Mouse (Mus musculus) lung, adult 2 months (tissue): ENCODE results near the gene Zmiz2. TPM values are rescaled to one million over a fixed set of nuclear protein-coding genes. Genes with fewer than 3 reads are reported as not detected.
"Not testable (repeated sequence)": the region's sequence is repeated elsewhere in the genome, so short reads cannot be mapped to it uniquely, and the experiment has no call there.

Experiments used
- DNase-seq: peaks from one replicate; pipeline ENCODE4 v3.0.0; 2022
- H3K4me1 ChIP-seq: fragments of 200-500 bp; 2 replicates; pipeline ENCODE4 v1.6.1; 2011; ENCODE audit warnings: low read length; ENCODE audit not compliant: control insufficient read depth, insufficient read depth
- H3K4me3 ChIP-seq: fragments of 200-500 bp; replicated peaks from 2 replicates; pipeline ENCODE3; 2011; ENCODE audit warnings: low read depth, mild to moderate bottlenecking, control low read depth, low read length; ENCODE audit errors: extremely low read depth
- CTCF ChIP-seq: fragments of 200-500 bp; IDR thresholded peaks from 2 replicates; pipeline ENCODE4 v1.5.1; 2011; ENCODE audit warnings: mild to moderate bottlenecking, low read length, control low read depth; ENCODE audit not compliant: insufficient read depth
- POLR2A ChIP-seq: fragments of 200-500 bp; IDR thresholded peaks from 2 replicates; pipeline ENCODE4 v1.6.1; 2011; ENCODE audit warnings: low read depth, mild to moderate bottlenecking, control low read depth, low read length, borderline replicate concordance; ENCODE audit errors: extremely low read depth
- WGBS: fragments of 180-500 bp; shearing (Covaris S2); methylation state at CpG from one replicate; pipeline ENCODE4 v1.1.7; 2018; 5-methylcytosine and 5-hydroxymethylcytosine counted together
- polyA plus RNA-seq: library from polyadenylated mRNA; depleted of rRNA; stranded (reverse); fragments of >200 nt; gene quantifications from 2 replicates; pipeline ENCODE4 v1.2.3, GENCODE M21; 2012

Gene Zmiz2
- polyA plus RNA-seq, 1 experiment: 58.5 TPM

DNA sequence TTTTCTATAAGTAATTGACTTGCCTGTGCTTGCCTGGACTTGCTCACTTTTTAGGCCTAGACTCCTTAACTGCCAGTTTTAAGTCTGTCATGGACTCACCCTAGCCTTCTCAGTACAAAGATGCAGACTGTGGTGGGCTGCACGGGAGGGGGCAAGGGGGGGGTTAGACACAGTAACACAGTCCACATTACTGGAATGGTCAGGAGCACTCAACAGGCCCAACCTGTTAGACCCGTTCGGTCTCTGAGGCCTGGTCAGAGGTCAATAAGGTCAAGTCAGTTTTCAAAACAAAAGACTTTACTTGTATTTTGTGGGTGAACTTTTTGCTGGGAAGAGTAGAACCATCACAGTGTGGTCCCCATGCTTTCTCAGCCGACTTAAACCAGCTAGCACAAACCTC is 21.7 kb upstream of the Zmiz2 start:
- DNase-seq: no peak
- Histone ChIP-seq H3K4me1 (no peaks in the 10 kb centered on the region), H3K4me3 (no peak overlapping the region)
- 64% methylated on average over 4 of the region's 4 CpGs for WGBS
- TF ChIP-seq CTCF (no peak), POLR2A (no peak)

GRCm38 (mm10) chr11:6367986-6368385 is 20.9 kb upstream of the Zmiz2 start:
- H3K4me1 ChIP-seq, H3K4me3 ChIP-seq, DNase-seq: not testable (repeated sequence)
- WGBS: 77% methylated on average over 5 of the region's 5 CpGs

GRCm38 (mm10) chr11:6371376-6372155 is 17.3 kb upstream of the Zmiz2 start:
- Histone ChIP-seq H3K4me3 (no peak overlapping the region), H3K4me1 (no peaks in the 10 kb centered on the region)
- TF ChIP-seq POLR2A (no peak), CTCF (no peak)
- DNase-seq: no peak
- WGBS: 74% methylated on average over 11 of the region's 11 CpGs

- Histone ChIP-seq H3K4me1 (no peaks in the 10 kb centered on the region), H3K4me3 (no peak overlapping the region)
- 81% methylated on average over 9 of the region's 9 CpGs for whole genome bisulfite sequencing
- no peak for DNase-seq
- TF ChIP-seq POLR2A (no peak), CTCF (no peak)
These were observed 16.1 kb upstream of the Zmiz2 start for GRCm38 (mm10) chr11:6372784-6373183.

DNA sequence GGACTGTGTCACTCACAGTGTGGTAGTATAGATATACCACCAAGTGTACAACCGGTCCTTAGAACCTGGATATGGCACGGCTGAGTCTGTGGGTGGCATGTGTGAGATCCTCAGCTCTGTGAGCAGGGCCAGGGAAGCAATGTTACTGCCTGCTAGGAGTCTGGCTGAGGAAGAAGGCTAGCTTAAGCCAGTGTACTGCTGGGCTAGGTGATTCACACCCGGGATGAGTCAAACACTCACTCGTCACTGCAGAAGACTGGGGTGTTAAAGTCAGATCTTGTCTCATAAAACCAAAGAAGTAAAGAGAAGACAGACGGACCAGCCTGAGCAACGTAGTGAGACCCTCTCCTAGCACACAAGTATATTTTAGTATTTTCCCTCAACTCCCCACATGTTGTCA is 8.0 kb upstream of the Zmiz2 start:
- Histone ChIP-seq H3K4me1 (no peaks in the 10 kb centered on the region), H3K4me3 (no peak overlapping the region)
- no peak for DNase-seq
- 82% methylated on average over 6 of the region's 6 CpGs for WGBS
- TF ChIP-seq CTCF (no peak), POLR2A (no peak)

DNA sequence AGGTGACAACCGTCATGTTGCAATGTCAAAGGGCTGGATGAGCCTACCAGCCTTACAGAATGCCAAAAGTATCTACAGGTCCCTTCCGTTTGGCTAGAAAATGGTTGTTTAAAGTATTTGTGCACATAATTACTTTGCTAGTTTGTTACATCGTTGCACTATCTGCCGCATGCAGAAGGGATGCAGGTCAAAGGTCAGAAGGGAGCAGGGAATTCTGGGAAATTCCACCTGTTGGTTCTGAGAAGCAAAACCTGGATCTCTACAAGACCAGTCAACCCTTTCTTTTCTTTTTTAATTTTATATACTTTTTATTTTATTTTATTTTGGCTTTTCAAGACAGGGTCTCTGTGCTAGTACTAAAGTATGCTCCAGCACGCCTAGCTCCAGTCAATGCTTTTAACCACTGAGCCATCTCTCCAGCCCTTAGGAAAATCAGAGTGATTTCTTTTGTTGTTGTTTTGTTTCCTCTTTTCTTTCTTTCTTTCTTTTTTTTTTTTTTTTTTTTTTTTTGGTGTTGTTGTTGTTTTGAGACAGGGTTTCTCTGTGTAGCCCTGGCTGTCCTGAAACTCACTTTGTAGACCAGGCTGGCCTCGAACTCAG is 648 bp upstream of the Zmiz2 start:
- no peak for TF ChIP-seq CTCF
- TF ChIP-seq POLR2A: no peak
- WGBS: 90% methylated on average over 6 of the region's 6 CpGs
- DNase-seq: no peak
- Histone ChIP-seq H3K4me3 (no peak overlapping the region), H3K4me1 (peaks cover 9% of the 10 kb centered on the region; the same call in 1 of the 2 replicates)

DNA sequence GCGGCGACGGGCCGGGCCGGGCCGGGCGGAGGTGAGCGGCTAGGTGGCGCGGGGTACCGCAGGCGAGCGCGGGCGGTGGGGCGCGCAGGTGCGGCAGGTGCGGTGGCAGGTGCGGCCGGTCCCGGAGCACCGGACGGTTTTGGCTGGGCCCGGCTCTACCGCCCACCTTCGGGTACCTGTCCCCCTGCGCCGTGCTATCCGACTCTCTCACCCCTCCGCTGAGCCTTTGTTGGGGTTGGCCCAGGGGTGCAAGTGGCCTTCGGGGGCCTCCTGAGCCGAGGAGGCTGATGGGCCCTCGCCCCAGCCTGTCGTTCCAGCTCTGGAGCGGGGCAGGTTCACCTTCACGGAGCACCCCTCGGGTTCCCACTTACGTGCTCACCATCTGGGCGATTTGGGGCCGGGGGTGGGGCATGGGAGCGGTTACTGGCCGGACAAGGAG is 628 bp downstream of the Zmiz2 start:
- peaks cover 9% of the 10 kb centered on the region; the same call in 1 of the 2 replicates for H3K4me1 ChIP-seq
- peak overlapping the region; percentile 93 for H3K4me3 ChIP-seq
- no peak for DNase-seq
- no peak for TF ChIP-seq POLR2A
- no peak for TF ChIP-seq CTCF
- WGBS: 2% methylated on average over 39 of the region's 43 CpGs

DNA sequence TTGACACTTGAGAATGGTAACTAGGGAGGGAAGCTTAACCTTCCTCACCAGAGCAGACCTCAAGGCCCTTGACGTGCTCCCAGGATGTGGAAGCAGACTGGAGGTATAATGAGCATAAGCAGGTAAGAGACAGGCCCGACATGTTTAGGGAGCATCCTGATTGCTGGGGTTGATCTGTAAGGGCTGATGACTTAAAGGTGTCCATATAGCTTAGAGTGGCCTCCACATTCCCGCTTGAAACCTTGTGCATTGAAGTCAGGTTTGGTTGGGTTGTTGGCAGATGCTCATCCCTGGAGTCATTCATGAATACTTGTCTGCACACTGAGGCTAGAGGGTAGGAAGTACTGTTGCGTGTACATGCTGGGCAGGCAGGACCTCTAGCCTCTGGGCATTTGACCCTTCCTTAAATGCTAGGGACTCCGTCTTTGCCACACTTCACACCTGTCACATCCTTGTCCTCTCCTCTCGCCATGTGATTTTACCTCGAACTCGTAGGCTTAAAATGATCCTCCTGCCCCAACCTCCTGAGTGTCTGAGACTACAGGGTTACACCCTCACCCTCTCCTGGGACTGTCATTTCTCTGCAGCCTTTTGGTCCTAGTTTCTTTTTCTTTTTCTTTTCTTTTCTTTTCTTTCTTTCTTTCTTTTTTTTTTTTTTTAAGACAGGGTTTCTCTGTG is 1.6 kb downstream of the Zmiz2 start:
- TF ChIP-seq CTCF (no peak), POLR2A (no peak)
- Histone ChIP-seq H3K4me3 (no peak overlapping the region), H3K4me1 (peaks cover 9% of the 10 kb centered on the region; the same call in 1 of the 2 replicates)
- no peak for DNase-seq
- 76% methylated on average over 8 of the region's 8 CpGs for WGBS

- Histone ChIP-seq H3K4me1 (peaks cover 9% of the 10 kb centered on the region; the same call in 1 of the 2 replicates), H3K4me3 (no peak overlapping the region)
- no peak for DNase-seq
- TF ChIP-seq POLR2A: no peak
- TF ChIP-seq CTCF: no peak
- 75% methylated on average over 8 of the region's 8 CpGs for WGBS
These were observed 2.8 kb downstream of the Zmiz2 start for GRCm38 (mm10) chr11:6391516-6392276.
